Mouse (Mus musculus) kidney, adult 2 months (tissue): Measurements from ENCODE around the gene Alb. TPM values are rescaled to one million over a fixed set of nuclear protein-coding genes. Genes with fewer than 3 reads are reported as not detected.

Experiments
- DNase-seq: peaks from one replicate; pipeline ENCODE4 v3.0.0; 2021
- H3K27ac ChIP-seq: fragments of 200-500 bp; 2 replicates; pipeline ENCODE4 v1.5.1; 2012; ENCODE audit warnings: low read depth, low read length, control low read depth, inconsistent platforms; ENCODE audit not compliant: insufficient read depth
- H3K27me3 ChIP-seq: fragments of 200-500 bp; replicated peaks from 2 replicates; pipeline ENCODE4 v1.6.1; 2012; ENCODE audit warnings: mild to moderate bottlenecking, moderate library complexity, low read length, inconsistent platforms; ENCODE audit not compliant: control insufficient read depth, insufficient read depth
- H3K36me3 ChIP-seq: fragments of 200-500 bp; 2 replicates; pipeline ENCODE4 v1.6.1; 2012; ENCODE audit warnings: mild to moderate bottlenecking, moderate library complexity, low read length, inconsistent platforms; ENCODE audit not compliant: control insufficient read depth, insufficient read depth
- H3K4me1 ChIP-seq: fragments of 200-500 bp; 2 replicates; pipeline ENCODE4 v1.6.1; 2011; ENCODE audit warnings: low read length; ENCODE audit not compliant: control insufficient read depth, insufficient read depth
- H3K4me3 ChIP-seq: fragments of 200-500 bp; 2 replicates; pipeline ENCODE4 v1.5.1; 2011; ENCODE audit warnings: mild to moderate bottlenecking, low read depth, low read length, control low read depth; ENCODE audit not compliant: insufficient read depth
- CTCF ChIP-seq: fragments of 200-500 bp; conservative IDR thresholded peaks from 2 replicates; pipeline ENCODE4 v1.5.1; 2011; ENCODE audit warnings: low read depth, mild to moderate bottlenecking, control low read depth, low read length, moderate library complexity, mixed read lengths; ENCODE audit not compliant: insufficient read depth, insufficient read length
- POLR2A ChIP-seq: fragments of 200-500 bp; IDR thresholded peaks from one replicate; pipeline ENCODE4 v1.6.1; 2011; ENCODE audit warnings: low read depth, low read length, control low read depth
- WGBS: fragments of 180-500 bp; shearing (Covaris S2); methylation state at CpG from one replicate; pipeline ENCODE4 v1.1.7; 2018; 5-methylcytosine and 5-hydroxymethylcytosine counted together
- polyA plus RNA-seq: library from polyadenylated mRNA; depleted of rRNA; stranded (reverse); fragments of >200 nt; gene quantifications from 2 replicates; pipeline ENCODE4 v1.2.3, GENCODE M21; 2012

The Alb gene
- polyA plus RNA-seq, 1 experiment: 10.8 TPM

- H3K4me1 ChIP-seq: peaks cover 5% of the 10 kb centered on the region; the same call in 1 of the 2 replicates
- H3K36me3 ChIP-seq: no peaks in the 10 kb centered on the region
- TF ChIP-seq CTCF (no peak), POLR2A (no peak)
- no peaks in the 10 kb centered on the region for H3K27me3 ChIP-seq
- no peak overlapping the region for H3K4me3 ChIP-seq
- WGBS: 82% methylated on average over 5 of the region's 5 CpGs
- DNase-seq: no peak
- no peak overlapping the region for H3K27ac ChIP-seq
Observed at GRCm38 (mm10) chr5:90449961-90450360, 10.7 kb upstream of the Alb start.

- no peak overlapping the region for H3K27ac ChIP-seq
- TF ChIP-seq CTCF (no peak), POLR2A (no peak)
- H3K27me3 ChIP-seq: no peaks in the 10 kb centered on the region
- no peak for DNase-seq
- H3K4me1 ChIP-seq: peaks cover 3% of the 10 kb centered on the region; the same call in 1 of the 2 replicates
- WGBS: 54% methylated on average over 4 of the region's 4 CpGs
- no peaks in the 10 kb centered on the region for H3K36me3 ChIP-seq
- no peak overlapping the region for H3K4me3 ChIP-seq
Observed at GRCm38 (mm10) chr5:90452711-90453110, 8.0 kb upstream of the Alb start.

GRCm38 (mm10) chr5:90457241-90457640 lies 3.5 kb upstream of the Alb start:
- 95% methylated on average over 1 of the region's 1 CpGs for WGBS
- DNase-seq: no peak
- no peak overlapping the region for H3K27ac ChIP-seq
- H3K4me1 ChIP-seq: no peaks in the 10 kb centered on the region; the same call in 1 of the 2 replicates
- TF ChIP-seq POLR2A: no peak
- TF ChIP-seq CTCF: no peak
- no peak overlapping the region for H3K4me3 ChIP-seq
- H3K36me3 ChIP-seq: no peaks in the 10 kb centered on the region
- no peaks in the 10 kb centered on the region for H3K27me3 ChIP-seq

- WGBS: 27% methylated on average over 5 of the region's 5 CpGs
- DNase-seq: no peak
- Histone ChIP-seq H3K27me3 (no peaks in the 10 kb centered on the region), H3K4me1 (no peaks in the 10 kb centered on the region; the same call in 1 of the 2 replicates), H3K4me3 (no peak overlapping the region), H3K27ac (no peak overlapping the region), H3K36me3 (no peaks in the 10 kb centered on the region)
- TF ChIP-seq CTCF (no peak), POLR2A (no peak)
Observed at GRCm38 (mm10) chr5:90458727-90459126, 2.0 kb upstream of the Alb start.

- TF ChIP-seq POLR2A (no peak), CTCF (no peak)
- DNase-seq: no peak
- no peaks in the 10 kb centered on the region for H3K4me1 ChIP-seq
- no peak overlapping the region for H3K4me3 ChIP-seq
- H3K27me3 ChIP-seq: no peaks in the 10 kb centered on the region
- WGBS: 66% methylated on average over 4 of the region's 4 CpGs
- no peaks in the 10 kb centered on the region for H3K36me3 ChIP-seq
- no peak overlapping the region for H3K27ac ChIP-seq
Observed at GRCm38 (mm10) chr5:90466806-90467205, 6.1 kb downstream of the Alb start.

- Histone ChIP-seq H3K36me3 (no peaks in the 10 kb centered on the region), H3K27ac (no peak overlapping the region), H3K27me3 (no peaks in the 10 kb centered on the region), H3K4me1 (no peaks in the 10 kb centered on the region), H3K4me3 (no peak overlapping the region)
- WGBS: 24% methylated on average over 6 of the region's 6 CpGs
- peak; percentile 88 for DNase-seq
- TF ChIP-seq POLR2A (no peak), CTCF (no peak; the same call in 1 of the 2 replicates)
Observed at GRCm38 (mm10) chr5:90467245-90467644, 6.5 kb downstream of the Alb start.

GRCm38 (mm10) chr5:90470836-90471235 lies 10.1 kb downstream of the Alb start:
- no peaks in the 10 kb centered on the region for H3K27me3 ChIP-seq
- no peaks in the 10 kb centered on the region for H3K36me3 ChIP-seq
- WGBS: 84% methylated on average over 3 of the region's 3 CpGs
- DNase-seq: no peak
- no peaks in the 10 kb centered on the region for H3K4me1 ChIP-seq
- H3K4me3 ChIP-seq: no peak overlapping the region
- TF ChIP-seq POLR2A: no peak
- TF ChIP-seq CTCF: no peak
- no peak overlapping the region for H3K27ac ChIP-seq
